Mouse (Mus musculus) G1E (cell line): Measurements from ENCODE around the gene Tab3.
A peak's percentile ranks its signal among the peaks of the same experiment; 100 is the strongest.

Experiments used
- CTCF ChIP-seq: IDR thresholded peaks from 2 replicates; pipeline ENCODE4 v1.5.1; 2012; ENCODE audit warnings: low read depth, low read length, inconsistent platforms, mixed read lengths
- TAL1 ChIP-seq: conservative IDR thresholded peaks from 2 replicates; pipeline ENCODE4 v1.6.1; 2012; ENCODE audit warnings: low read depth, low read length, inconsistent platforms, mixed read lengths

DNA sequence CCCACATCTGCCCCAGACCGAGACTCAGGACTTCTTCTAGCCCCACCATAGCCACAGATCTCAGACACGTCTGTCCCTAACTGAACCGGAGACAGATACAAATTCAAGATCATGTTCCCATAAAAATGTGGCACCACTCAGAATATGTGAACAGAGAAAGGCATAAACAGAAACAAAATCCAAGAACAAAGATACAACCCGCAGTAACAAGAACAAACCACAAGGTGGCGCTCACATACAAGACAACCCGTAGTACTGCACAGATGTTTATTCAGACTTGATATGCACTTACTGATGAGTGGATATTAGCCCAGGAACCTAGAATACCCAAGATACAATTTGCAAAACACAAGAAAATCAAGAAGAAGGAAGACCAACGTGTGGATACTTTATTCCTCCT is 103.0 kb downstream of the Tab3 start:
- TF ChIP-seq CTCF (0 out of 2 replicates have a peak, but pooled peaks have one; percentile 18), TAL1 (no peak)
